Mouse (Mus musculus) forebrain, embryonic 16.5 days (tissue): ENCODE results near the gene Mettl8. TPM values are rescaled to one million over a fixed set of nuclear protein-coding genes. Genes with fewer than 3 reads are reported as not detected.

Source experiments
- ATAC-seq: fragments of 200-750 bp; cut with Nextera tagmentation; 2 replicates; pipeline ENCODE4 v1.8.0; 2017; ENCODE audit warnings: mild to moderate bottlenecking, moderate library complexity
- H3K27ac ChIP-seq: fragments of 300-500 bp; sonication (generic); 2 replicates; pipeline ENCODE4 v1.5.1; 2014; ENCODE audit warnings: low read length, control low read depth
- H3K27me3 ChIP-seq: fragments of 300-500 bp; sonication (generic); replicated peaks from 2 replicates; pipeline ENCODE4 v1.6.1; 2014; ENCODE audit warnings: low read length; ENCODE audit not compliant: control insufficient read depth, insufficient read depth
- H3K36me3 ChIP-seq: fragments of 300-500 bp; sonication (generic); 2 replicates; pipeline ENCODE4 v1.6.1; 2014; ENCODE audit not compliant: control insufficient read depth, insufficient read depth
- H3K4me1 ChIP-seq: fragments of 300-500 bp; sonication (generic); replicated peaks from 2 replicates; pipeline ENCODE4 v1.6.1; 2014; ENCODE audit warnings: low read length; ENCODE audit not compliant: control insufficient read depth, insufficient read depth
- H3K4me2 ChIP-seq: fragments of 300-500 bp; sonication (generic); 2 replicates; pipeline ENCODE4 v1.6.1; 2014; ENCODE audit warnings: mild to moderate bottlenecking, low read length, control low read depth
- H3K4me3 ChIP-seq: fragments of 300-500 bp; sonication (generic); replicated peaks from 2 replicates; pipeline ENCODE4 v1.5.1; 2014; ENCODE audit warnings: mild to moderate bottlenecking, low read length, control low read depth
- H3K9ac ChIP-seq: fragments of 300-500 bp; sonication (generic); replicated peaks from 2 replicates; pipeline ENCODE4 v1.6.1; 2014; ENCODE audit warnings: low read depth, low read length, control low read depth
- H3K9me3 ChIP-seq: fragments of 300-500 bp; sonication (generic); 2 replicates; pipeline ENCODE4 v1.6.1; 2016; ENCODE audit warnings: low read length; ENCODE audit not compliant: control insufficient read depth
- WGBS: fragments of 180-500 bp; shearing (Covaris S2); extraction: QIAGEN DNeasy Blood & Tissue Kit; methylation state at CpG from one replicate; pipeline ENCODE4 v1.1.7; 2014; 5-methylcytosine and 5-hydroxymethylcytosine counted together
- polyA plus RNA-seq: library from polyadenylated mRNA; unstranded; fragments of >200 nt; fragmentation: Nextera tagmentation; extraction: Ambion mirVana; gene quantifications from 2 replicates; pipeline ENCODE4 v1.2.1, GENCODE M21; 2015

Gene Mettl8
- polyA plus RNA-seq, 1 experiment from 2014 or later = 15.3 TPM

- no peak for ATAC-seq
- H3K4me1 ChIP-seq = no peaks in the 10 kb centered on the region
- no peaks in the 10 kb centered on the region for H3K27me3 ChIP-seq
- WGBS = 90% methylated on average over 1 of the region's 1 CpGs
- H3K9ac ChIP-seq = no peak overlapping the region
- no peaks in the 10 kb centered on the region for H3K36me3 ChIP-seq
- H3K4me2 ChIP-seq = no peak overlapping the region
- no peak overlapping the region for H3K27ac ChIP-seq
- H3K9me3 ChIP-seq = no peaks in the 10 kb centered on the region
- no peak overlapping the region for H3K4me3 ChIP-seq
Measured at GRCm38 (mm10) chr2:71002509-71002908, 52.9 kb downstream of the Mettl8 start.

GRCm38 (mm10) chr2:70998771-70999170, 56.6 kb downstream of the Mettl8 start:
- Histone ChIP-seq H3K9me3 (no peaks in the 10 kb centered on the region), H3K27me3 (no peaks in the 10 kb centered on the region), H3K4me3 (no peak overlapping the region), H3K9ac (no peak overlapping the region), H3K36me3 (no peaks in the 10 kb centered on the region), H3K4me2 (no peak overlapping the region), H3K27ac (no peak overlapping the region), H3K4me1 (no peaks in the 10 kb centered on the region)
- no peak for ATAC-seq
- 74% methylated on average over 2 of the region's 2 CpGs for WGBS

GRCm38 (mm10) chr2:70996438-70996837, 58.9 kb downstream of the Mettl8 start:
- Histone ChIP-seq H3K27ac (no peak overlapping the region), H3K9ac (no peak overlapping the region), H3K27me3 (no peaks in the 10 kb centered on the region), H3K9me3 (no peaks in the 10 kb centered on the region), H3K4me1 (no peaks in the 10 kb centered on the region), H3K4me3 (no peak overlapping the region), H3K4me2 (no peak overlapping the region), H3K36me3 (no peaks in the 10 kb centered on the region)
- 92% methylated on average over 7 of the region's 7 CpGs for whole genome bisulfite sequencing
- no peak for ATAC-seq

- no peak overlapping the region for H3K9ac ChIP-seq
- no peaks in the 10 kb centered on the region for H3K27me3 ChIP-seq
- ATAC-seq = no peak
- H3K27ac ChIP-seq = no peak overlapping the region
- no peak overlapping the region for H3K4me3 ChIP-seq
- no peak overlapping the region for H3K4me2 ChIP-seq
- H3K36me3 ChIP-seq = no peaks in the 10 kb centered on the region
- H3K9me3 ChIP-seq = no peaks in the 10 kb centered on the region
- H3K4me1 ChIP-seq = no peaks in the 10 kb centered on the region
- WGBS = 92% methylated on average over 4 of the region's 4 CpGs
Measured at GRCm38 (mm10) chr2:70995900-70996299, 59.5 kb downstream of the Mettl8 start.

- Histone ChIP-seq H3K36me3 (no peaks in the 10 kb centered on the region), H3K9ac (no peak overlapping the region), H3K4me2 (no peak overlapping the region), H3K4me3 (no peak overlapping the region), H3K27ac (no peak overlapping the region), H3K27me3 (no peaks in the 10 kb centered on the region), H3K9me3 (no peaks in the 10 kb centered on the region), H3K4me1 (peaks cover 7% of the 10 kb centered on the region)
- 80% methylated on average over 3 of the region's 3 CpGs for WGBS
- no peak for ATAC-seq
Measured at GRCm38 (mm10) chr2:70993740-70994139, 61.6 kb downstream of the Mettl8 start.

- no peak overlapping the region for H3K4me3 ChIP-seq
- H3K9me3 ChIP-seq = no peaks in the 10 kb centered on the region
- H3K27ac ChIP-seq = no peak overlapping the region
- H3K9ac ChIP-seq = no peak overlapping the region
- no peak for ATAC-seq
- no peaks in the 10 kb centered on the region for H3K36me3 ChIP-seq
- 91% methylated on average over 2 of the region's 2 CpGs for WGBS
- no peaks in the 10 kb centered on the region for H3K27me3 ChIP-seq
- no peak overlapping the region for H3K4me2 ChIP-seq
- H3K4me1 ChIP-seq = peaks cover 7% of the 10 kb centered on the region
Measured at GRCm38 (mm10) chr2:70992715-70993114, 62.7 kb downstream of the Mettl8 start.

GRCm38 (mm10) chr2:70990196-70990595, 65.2 kb downstream of the Mettl8 start:
- WGBS = 38% methylated on average over 4 of the region's 4 CpGs
- no peak overlapping the region for H3K9ac ChIP-seq

GRCm38 (mm10) chr2:70989201-70990191, 65.9 kb downstream of the Mettl8 start:
- WGBS = 38% methylated on average over 17 of the region's 17 CpGs
- H3K27me3 ChIP-seq = no peaks in the 10 kb centered on the region
- ATAC-seq = no peak
- H3K9ac ChIP-seq = no peak overlapping the region
- H3K4me1 ChIP-seq = peaks cover 7% of the 10 kb centered on the region
- H3K36me3 ChIP-seq = no peaks in the 10 kb centered on the region
- no peak overlapping the region for H3K27ac ChIP-seq
- no peak overlapping the region for H3K4me3 ChIP-seq
- H3K4me2 ChIP-seq = no peak overlapping the region
- no peaks in the 10 kb centered on the region for H3K9me3 ChIP-seq

More at GRCm38 (mm10) chr2:70990196-70990595, 65.2 kb downstream of the Mettl8 start:
- ATAC-seq = no peak
- Histone ChIP-seq H3K36me3 (no peaks in the 10 kb centered on the region), H3K27ac (no peak overlapping the region), H3K4me3 (no peak overlapping the region), H3K27me3 (no peaks in the 10 kb centered on the region), H3K4me1 (peaks cover 7% of the 10 kb centered on the region), H3K9me3 (no peaks in the 10 kb centered on the region), H3K4me2 (no peak overlapping the region)

- Histone ChIP-seq H3K36me3 (no peaks in the 10 kb centered on the region), H3K4me3 (no peak overlapping the region), H3K9ac (no peak overlapping the region), H3K4me1 (no peaks in the 10 kb centered on the region), H3K27me3 (no peaks in the 10 kb centered on the region), H3K9me3 (no peaks in the 10 kb centered on the region), H3K4me2 (no peak overlapping the region), H3K27ac (no peak overlapping the region)
- 88% methylated on average over 5 of the region's 5 CpGs for WGBS
- ATAC-seq = no peak
Measured at GRCm38 (mm10) chr2:70978271-70978670, 77.1 kb downstream of the Mettl8 start.
